Mouse (Mus musculus) CH12.LX (cell line): ENCODE measurements at regions not wholly inside any gene's neighbourhood (a gene's known extent, or its start where the extent isn't known, plus 50 kb on each side); places are given as distances from the start of the nearest gene placed in this dataset.

ENCODE experiments used
- DNase-seq: peaks from one replicate; pipeline ENCODE4 v3.0.0-alpha.2; 2013; ENCODE audit errors: extremely low read depth
- H3K27ac ChIP-seq: 2 replicates; pipeline ENCODE4 v1.5.1; 2012; ENCODE audit warnings: low read depth, mild to moderate bottlenecking, control low read depth, moderate library complexity; ENCODE audit not compliant: insufficient read depth
- H3K27me3 ChIP-seq: replicated peaks from 2 replicates; pipeline ENCODE3; 2012; ENCODE audit warnings: inconsistent platforms
- H3K36me3 ChIP-seq, 2 experiments: replicated peaks in 1 of 2; 2 replicates each; pipeline versions ENCODE3 to v1.6.1; 2012; ENCODE audit warnings: inconsistent platforms in 1 of 2, low read length in 1 of 2, mild to moderate bottlenecking in 1 of 2, mixed read lengths in 1 of 2, moderate library complexity in 1 of 2; ENCODE audit not compliant: control insufficient read depth in 1 of 2, insufficient read depth in 1 of 2
- H3K4me1 ChIP-seq, 2 experiments: 2 replicates each; pipeline ENCODE4 v1.6.1; 2012; ENCODE audit warnings: inconsistent platforms in 1 of 2, moderate library complexity in 1 of 2; ENCODE audit not compliant: insufficient read depth in 2 of 2, control insufficient read depth in 1 of 2
- H3K4me2 ChIP-seq: 2 replicates; pipeline ENCODE4 v1.6.1; 2012; ENCODE audit warnings: low read depth, mild to moderate bottlenecking, control low read depth; ENCODE audit not compliant: poor library complexity, insufficient read depth, severe bottlenecking
- H3K4me3 ChIP-seq, 3 experiments: fragments of 150-350 bp in 1 of 3; sonication (generic) in 1 of 3; replicated peaks in 1 of 3; 2 replicates each; pipeline versions ENCODE3 to v1.5.1; 2011 to 2012; ENCODE audit warnings: low read depth in 2 of 3, low read length in 2 of 3, mild to moderate bottlenecking in 2 of 3, moderate library complexity in 2 of 3, control low read depth in 1 of 3, improper control_type of control experiment in 1 of 3, inconsistent platforms in 1 of 3, mixed read lengths in 1 of 3; ENCODE audit not compliant: poor library complexity in 1 of 3
- H3K79me2 ChIP-seq: replicated peaks from 2 replicates; pipeline ENCODE4 v1.6.1; 2012; ENCODE audit warnings: mild to moderate bottlenecking, moderate library complexity; ENCODE audit not compliant: control insufficient read depth, poor library complexity, insufficient read depth, severe bottlenecking; ENCODE audit errors: extremely low read depth
- H3K9ac ChIP-seq: 2 replicates; pipeline ENCODE4 v1.6.1; 2012; ENCODE audit warnings: low read depth, mild to moderate bottlenecking, control low read depth, moderate library complexity; ENCODE audit not compliant: insufficient read depth
- H3K9me3 ChIP-seq: replicated peaks from 2 replicates; pipeline ENCODE3; 2012; ENCODE audit warnings: low read length, inconsistent platforms, mixed read lengths
- CHD1 ChIP-seq: IDR thresholded peaks from 2 replicates; pipeline ENCODE4 v1.6.1; 2012; ENCODE audit warnings: low read depth, low read length, improper control_type of control experiment, inconsistent platforms
- CTCF ChIP-seq, 2 experiments: IDR thresholded peaks in 1 of 2; conservative IDR thresholded peaks in 1 of 2; 2 replicates each; pipeline ENCODE4 v1.5.1; 2011 to 2012; ENCODE audit warnings: low read depth in 2 of 2, low read length in 2 of 2, improper control_type of control experiment in 1 of 2, inconsistent platforms in 1 of 2, mild to moderate bottlenecking in 1 of 2, moderate library complexity in 1 of 2
- ELF1 ChIP-seq: IDR thresholded peaks from 2 replicates; pipeline ENCODE4 v1.6.1; 2014; ENCODE audit warnings: low read depth, mild to moderate bottlenecking, inconsistent platforms, low read length, improper control_type of control experiment
- EP300 ChIP-seq: IDR thresholded peaks from 2 replicates; pipeline ENCODE4 v1.6.1; 2011; ENCODE audit warnings: low read length, improper control_type of control experiment
- ETS1 ChIP-seq: conservative IDR thresholded peaks from 2 replicates; pipeline ENCODE4 v1.6.1; 2012; ENCODE audit warnings: low read depth, mild to moderate bottlenecking, inconsistent platforms, low read length, improper control_type of control experiment, moderate library complexity
- HCFC1 ChIP-seq: IDR thresholded peaks from 2 replicates; pipeline ENCODE4 v1.6.1; 2012; ENCODE audit warnings: low read depth, mild to moderate bottlenecking, inconsistent platforms, low read length, improper control_type of control experiment
- JUN ChIP-seq: IDR thresholded peaks from 2 replicates; pipeline ENCODE4 v1.6.1; 2011; ENCODE audit warnings: low read depth, mild to moderate bottlenecking, low read length, improper control_type of control experiment, moderate library complexity; ENCODE audit not compliant: insufficient read depth
- JUND ChIP-seq: conservative IDR thresholded peaks from 2 replicates; pipeline ENCODE4 v1.6.1; 2011; ENCODE audit warnings: low read depth, low read length, improper control_type of control experiment
- KAT2A ChIP-seq: IDR thresholded peaks from 2 replicates; pipeline ENCODE4 v1.6.1; 2012; ENCODE audit warnings: low read length, improper control_type of control experiment, inconsistent platforms; ENCODE audit not compliant: insufficient replicate concordance
- MAZ ChIP-seq: IDR thresholded peaks from 2 replicates; pipeline ENCODE4 v1.6.1; 2012; ENCODE audit warnings: low read depth, mild to moderate bottlenecking, inconsistent platforms, low read length, improper control_type of control experiment, moderate library complexity
- MEF2A ChIP-seq: IDR thresholded peaks from 2 replicates; pipeline ENCODE4 v1.6.1; 2014; ENCODE audit warnings: low read depth, mild to moderate bottlenecking, inconsistent platforms, low read length, improper control_type of control experiment, borderline replicate concordance
- MXI1 ChIP-seq: IDR thresholded peaks from 2 replicates; pipeline ENCODE4 v1.6.1; 2011; ENCODE audit warnings: mild to moderate bottlenecking, low read depth, low read length, improper control_type of control experiment
- NELFE ChIP-seq: IDR thresholded peaks from 2 replicates; pipeline ENCODE4 v1.6.1; 2011; ENCODE audit warnings: low read depth, low read length, improper control_type of control experiment
- NRF1 ChIP-seq: IDR thresholded peaks from 2 replicates; pipeline ENCODE4 v1.6.1; 2014; ENCODE audit warnings: low read depth, mild to moderate bottlenecking, inconsistent platforms, low read length, improper control_type of control experiment, moderate library complexity
- POLR2A ChIP-seq: IDR thresholded peaks from 2 replicates; pipeline ENCODE4 v1.6.1; 2011; ENCODE audit warnings: low read depth, mild to moderate bottlenecking, improper control_type of control experiment, low read length
- POLR2AphosphoS2 ChIP-seq: IDR thresholded peaks from 2 replicates; pipeline ENCODE4 v1.6.1; 2011; ENCODE audit warnings: low read depth, low read length, improper control_type of control experiment
- RAD21 ChIP-seq: IDR thresholded peaks from 2 replicates; pipeline ENCODE4 v1.6.1; 2011; ENCODE audit warnings: low read depth, mild to moderate bottlenecking, low read length, improper control_type of control experiment, moderate library complexity
- SIN3A ChIP-seq: IDR thresholded peaks from 2 replicates; pipeline ENCODE4 v1.6.1; 2012; ENCODE audit warnings: low read length, improper control_type of control experiment, inconsistent platforms
- SMC3 ChIP-seq: IDR thresholded peaks from 2 replicates; pipeline ENCODE4 v1.6.1; 2011; ENCODE audit warnings: low read depth, low read length, improper control_type of control experiment
- TCF12 ChIP-seq: IDR thresholded peaks from 2 replicates; pipeline ENCODE4 v1.6.1; 2014; ENCODE audit warnings: low read depth, mild to moderate bottlenecking, inconsistent platforms, low read length, improper control_type of control experiment
- UBTF ChIP-seq: IDR thresholded peaks from 2 replicates; pipeline ENCODE4 v1.6.1; 2012; ENCODE audit warnings: low read depth, mild to moderate bottlenecking, inconsistent platforms, low read length, improper control_type of control experiment, moderate library complexity
- USF2 ChIP-seq: conservative IDR thresholded peaks from 2 replicates; pipeline ENCODE4 v1.6.1; 2011; ENCODE audit warnings: low read depth, low read length, improper control_type of control experiment
- ZNF384 ChIP-seq: IDR thresholded peaks from 2 replicates; pipeline ENCODE4 v1.6.1; 2012; ENCODE audit warnings: low read depth, low read length, improper control_type of control experiment, inconsistent platforms
- dilution Hi-C: fragments of 300-500 bp; cut with MboI; formaldehyde crosslinking; loops from 2 replicates; pipeline ENCODE4 v1.14.3; 2020; ENCODE audit warnings: low sequenced_read_pairs; ENCODE audit not compliant: extremely low pct_unique_long_range_greater_than_20kb, extremely low pct_ligation_motif_present
- in situ Hi-C: fragments of 300-500 bp; cut with MboI; formaldehyde crosslinking; loops from 3 replicates; pipeline ENCODE4 v1.14.3; 2019; ENCODE audit warnings: low sequenced_read_pairs, low pct_ligation_motif_present, low pct_unique_long_range_greater_than_20kb, mixed read lengths

DNA sequence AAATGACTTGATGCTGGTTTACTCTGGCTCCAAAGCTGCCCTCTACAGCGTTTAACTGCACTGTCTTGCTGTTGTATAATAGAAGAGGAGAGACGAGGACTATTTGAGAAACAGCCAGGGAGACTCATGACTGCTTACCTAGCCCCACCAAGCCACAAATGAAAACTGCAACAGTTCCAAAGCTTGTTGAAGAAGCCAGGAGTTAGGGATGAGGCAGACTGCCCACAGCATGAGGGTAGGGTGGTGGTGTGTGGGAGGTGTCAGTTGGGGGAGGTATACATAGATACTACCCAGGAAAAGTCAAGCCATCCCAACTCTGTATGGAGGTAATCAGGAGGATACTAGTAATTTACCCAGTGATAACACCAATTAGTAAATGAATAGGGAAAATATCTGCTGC is 55.5 kb upstream of the Lama4 start:
- Histone ChIP-seq H3K4me2 (no peak overlapping the region), H3K9ac (no peak overlapping the region), H3K4me3 (no peak overlapping the region), H3K9me3 (no peaks in the 10 kb centered on the region), H3K4me1 (peaks cover 0 to 15% of the 10 kb centered on the region in 2 experiments; a peak in 2 of 4 replicates), H3K27me3 (no peaks in the 10 kb centered on the region), H3K36me3 (no peaks in the 10 kb centered on the region), H3K27ac (no peak overlapping the region), H3K79me2 (no peaks in the 10 kb centered on the region)
- in situ Hi-C loops (no loop called here), dilution Hi-C loops (no loop called here)
- DNase-seq, result no peak
- TF ChIP-seq USF2 (no peak), NELFE (no peak), ELF1 (no peak), ZNF384 (no peak), JUN (no peak), TCF12 (no peak), SMC3 (no peak), MEF2A (no peak), ETS1 (no peak), EP300 (no peak), POLR2A (no peak), KAT2A (no peak), SIN3A (no peak), MAZ (no peak)

DNA sequence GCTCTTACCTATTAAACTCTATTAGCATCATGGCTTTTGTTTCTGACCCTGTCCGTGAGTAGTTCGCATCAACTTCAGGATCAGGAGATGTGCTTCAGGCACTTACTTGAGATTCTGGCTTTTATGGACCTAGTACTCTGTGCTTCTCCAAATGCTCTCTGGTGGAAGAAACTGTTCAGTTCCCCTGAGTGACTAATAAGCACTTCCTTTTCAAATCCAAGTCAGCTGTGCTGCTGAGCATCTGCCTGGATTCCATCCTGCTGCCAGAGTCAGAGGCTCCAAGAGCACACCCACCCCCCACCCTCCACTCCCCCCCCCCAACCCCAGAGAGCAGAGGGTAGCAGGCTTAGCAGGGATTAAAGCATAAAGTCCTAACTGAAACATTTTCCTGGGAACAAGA is 52.3 kb upstream of the Lama4 start:
- dilution Hi-C loops (no loop called here), in situ Hi-C loops (no loop called here)

More for the DNA sequence above, 52.3 kb upstream of the Lama4 start:
- Histone ChIP-seq H3K36me3 (no peaks in the 10 kb centered on the region), H3K4me3 (no peak overlapping the region), H3K27me3 (no peaks in the 10 kb centered on the region), H3K9ac (no peak overlapping the region), H3K27ac (no peak overlapping the region), H3K9me3 (no peaks in the 10 kb centered on the region), H3K4me1 (peaks cover 0 to 9% of the 10 kb centered on the region in 2 experiments; a peak in 2 of 4 replicates), H3K79me2 (no peaks in the 10 kb centered on the region), H3K4me2 (no peak overlapping the region)
- no peak for DNase-seq
- no peak for TF ChIP-seq ZNF384
- TF ChIP-seq TCF12, result no peak
- TF ChIP-seq POLR2AphosphoS2, result no peak
- no peak for TF ChIP-seq CTCF (conservative IDR thresholded peaks at IDR 0.05 in 1 of 2, IDR thresholded peaks at IDR 0.05 in 1 of 2; ENCODE audit: low read depth in 2 of 2, low read length in 2 of 2)
- no peak for TF ChIP-seq MXI1
- no peak for TF ChIP-seq ETS1
- no peak for TF ChIP-seq CHD1
- no peak for TF ChIP-seq HCFC1
- TF ChIP-seq USF2, result no peak
- TF ChIP-seq JUND, result no peak
- no peak for TF ChIP-seq RAD21
- no peak for TF ChIP-seq UBTF
- no peak for TF ChIP-seq MAZ
- TF ChIP-seq NRF1, result no peak
